ENCODE assay signal across 9 mouse cellular contexts in genomic region chr6:85477366-85477917, GRCm38 (mm10). TPM values are rescaled to one million over a fixed set of nuclear protein-coding genes. Genes with fewer than 3 reads are reported as not detected.
DNase-seq lines count a peak whose midpoint lies in the region; ATAC-seq and TF ChIP-seq lines count a peak whose summit lies in the region.
"Had no signal": no experiment of that assay in that cellular context is flagged by ENCODE, and none has a peak within 500 bp of the region (broad histone marks: within the 10 kb centered on the region; RNA-seq: fewer than 3 reads in every experiment).

No protein-coding gene starts in this region.

- H3K36me3 ChIP-seq in hindbrain, embryonic 10.5 days = no peaks in the 10 kb centered on the region
- peaks cover 57% of the 10 kb centered on the region for H3K36me3 ChIP-seq in hindbrain, embryonic 13.5 days
- H3K36me3 ChIP-seq in lung, postnatal 0 days (ENCODE audit: insufficient read depth, low read length) = no peaks in the 10 kb centered on the region
- no peaks in the 10 kb centered on the region for H3K36me3 ChIP-seq in stomach, postnatal 0 days (ENCODE audit: control insufficient read depth, insufficient read depth, low read length)
- H3K36me3 ChIP-seq: embryonic facial prominence, embryonic 13.5 days had no signal

- H3K27ac ChIP-seq in hindbrain, embryonic 10.5 days = no peak overlapping the region
- H3K27ac ChIP-seq in hindbrain, embryonic 13.5 days = no peak overlapping the region
- H3K27ac ChIP-seq in lung, postnatal 0 days (ENCODE audit: low read length) = no peak overlapping the region
- H3K27ac ChIP-seq in stomach, postnatal 0 days (replicated peaks) = no peak overlapping the region
- H3K27ac ChIP-seq: embryonic facial prominence, embryonic 13.5 days had no signal

- intact Hi-C loops in left cerebral cortex, postnatal 36 days (cut with DNase I) = loop anchor here (10.0 kb wide), 1 partner anchor 427 kb away; the partner anchor contains the start of gene Nat8f4

- TF ChIP-seq CTCF in lung, postnatal 0 days (IDR thresholded peaks at IDR 0.05) = peak; percentile 64
- peak; percentile 68 for TF ChIP-seq CTCF in stomach, postnatal 0 days (IDR thresholded peaks at IDR 0.05; ENCODE audit: low read depth)

- H3K4me1 ChIP-seq in hindbrain, embryonic 10.5 days (replicated peaks) = 0 out of 2 replicates have a peak, but pooled peaks cover 3% of the 10 kb centered on the region
- 0 out of 2 replicates have a peak, but pooled peaks cover 4% of the 10 kb centered on the region for H3K4me1 ChIP-seq in hindbrain, embryonic 13.5 days (replicated peaks)
- no peaks in the 10 kb centered on the region for H3K4me1 ChIP-seq in lung, postnatal 0 days (ENCODE audit: insufficient read depth, low read depth, low read length)
- no peaks in the 10 kb centered on the region for H3K4me1 ChIP-seq in stomach, postnatal 0 days (replicated peaks; ENCODE audit: control insufficient read depth, insufficient read depth)

- H3K27me3 ChIP-seq in hindbrain, embryonic 10.5 days (ENCODE audit: insufficient read depth, poor library complexity, severe bottlenecking) = peaks cover 54% of the 10 kb centered on the region
- H3K27me3 ChIP-seq in hindbrain, embryonic 13.5 days = peaks cover 38% of the 10 kb centered on the region
- H3K27me3 ChIP-seq in lung, postnatal 0 days (replicated peaks; ENCODE audit: insufficient read depth, low read length) = no peaks in the 10 kb centered on the region
- H3K27me3 ChIP-seq in stomach, postnatal 0 days (ENCODE audit: control insufficient read depth, insufficient read depth, low read length) = no peaks in the 10 kb centered on the region

- no peak for ATAC-seq in hindbrain, embryonic 13.5 days (ENCODE audit: low FRiP score)
- ATAC-seq in lung, postnatal 0 days = no peak
- ATAC-seq in stomach, postnatal 0 days (ENCODE audit: low FRiP score, low TSS enrichment) = peak; percentile 33

- H3K4me2 ChIP-seq in hindbrain, embryonic 13.5 days = no peak overlapping the region
- H3K4me2 ChIP-seq in lung, postnatal 0 days (replicated peaks; ENCODE audit: low read depth, low read length) = no peak overlapping the region
- no peak overlapping the region for H3K4me2 ChIP-seq in stomach, postnatal 0 days (replicated peaks; ENCODE audit: low read depth)
- H3K4me2 ChIP-seq: embryonic facial prominence, embryonic 13.5 days had no signal

- H3K9me3 ChIP-seq in hindbrain, embryonic 10.5 days = no peaks in the 10 kb centered on the region
- H3K9me3 ChIP-seq in hindbrain, embryonic 13.5 days = no peaks in the 10 kb centered on the region
- H3K9me3 ChIP-seq in lung, postnatal 0 days (ENCODE audit: low read length) = no peaks in the 10 kb centered on the region
- H3K9me3 ChIP-seq in stomach, postnatal 0 days (ENCODE audit: control insufficient read depth, low read length) = no peaks in the 10 kb centered on the region
- H3K9me3 ChIP-seq: embryonic facial prominence, embryonic 13.5 days had no signal

- DNase-seq in hindbrain, embryonic 10.5 days (ENCODE audit: low spot score) = peak; percentile 41
- DNase-seq in ES-CJ7 (ENCODE audit: low read depth, low spot score) = peak; percentile 83
- DNase-seq in embryo, embryonic 11 days = peak; percentile 51
- peak; percentile 14 for DNase-seq in lung, postnatal 0 days (ENCODE audit: low spot score)
- no peak for DNase-seq in stomach, postnatal 0 days (ENCODE audit: low spot score)
- DNase-seq in left cerebral cortex, adult 11 months (ENCODE audit: low spot score) = no peak
- DNase-seq in left cerebral cortex, postnatal 36 days (ENCODE audit: low spot score in 2 of 2) = no peak

- no peak for TF ChIP-seq EP300 in lung, postnatal 0 days (IDR thresholded peaks at IDR 0.05)
- no peak for TF ChIP-seq EP300 in stomach, postnatal 0 days (optimal IDR thresholded peaks at IDR 0.05)

- no peak overlapping the region for H3K4me3 ChIP-seq in hindbrain, embryonic 10.5 days
- no peak overlapping the region for H3K4me3 ChIP-seq in hindbrain, embryonic 13.5 days
- H3K4me3 ChIP-seq in lung, postnatal 0 days (ENCODE audit: low read depth, low read length) = no peak overlapping the region
- no peak overlapping the region for H3K4me3 ChIP-seq in stomach, postnatal 0 days (ENCODE audit: low read depth, low read length)
- H3K4me3 ChIP-seq: embryonic facial prominence, embryonic 13.5 days had no signal

- WGBS in hindbrain, embryonic 10.5 days = 39% methylated on average over 10 of the region's 10 CpGs
- WGBS in hindbrain, embryonic 13.5 days = 39% methylated on average over 10 of the region's 10 CpGs
- 19% methylated on average over 10 of the region's 10 CpGs for WGBS in lung, postnatal 0 days
- 36% methylated on average over 10 of the region's 10 CpGs for WGBS in stomach, postnatal 0 days

- no peak overlapping the region for H3K9ac ChIP-seq in hindbrain, embryonic 13.5 days
- H3K9ac ChIP-seq in lung, postnatal 0 days (replicated peaks; ENCODE audit: low read depth) = no peak overlapping the region
- H3K9ac ChIP-seq in stomach, postnatal 0 days (ENCODE audit: low read length) = no peak overlapping the region
- H3K9ac ChIP-seq: embryonic facial prominence, embryonic 13.5 days had no signal

RNA-seq across cellular contexts. Expression of gene Fbxo41, which starts 25.4 kb away (rescaled TPM):
- polyA plus RNA-seq in hindbrain, embryonic 10.5 days (2016; fragmentation: Nextera tagmentation; extraction: Ambion mirVana) = 0.60 and 0.97 TPM in 2 replicates
- 5.3 and 5.5 TPM in 2 replicates for polyA plus RNA-seq in hindbrain, embryonic 13.5 days (2015; fragmentation: Nextera tagmentation; extraction: Ambion mirVana)
- polyA plus RNA-seq in lung, postnatal 0 days (2015; fragmentation: Nextera tagmentation; extraction: Ambion mirVana) = 0.02 TPM in 1 of 2 replicates, not detected in the other
- polyA plus RNA-seq in stomach, postnatal 0 days (2015; fragmentation: Nextera tagmentation; extraction: Ambion mirVana) = 0.10 and 0.16 TPM in 2 replicates
- total RNA-seq in left cerebral cortex, postnatal 36 days (2021) = 100 to 1,000 TPM; 106 to 110 TPM

RNA-seq across cellular contexts. Expression of gene Pradc1, which starts 25.7 kb away (rescaled TPM):
- 37.5 and 40.7 TPM in 2 replicates for polyA plus RNA-seq in hindbrain, embryonic 10.5 days (2016; fragmentation: Nextera tagmentation; extraction: Ambion mirVana)
- 20.2 and 22.7 TPM in 2 replicates for polyA plus RNA-seq in hindbrain, embryonic 13.5 days (2015; fragmentation: Nextera tagmentation; extraction: Ambion mirVana)
- polyA plus RNA-seq in lung, postnatal 0 days (2015; fragmentation: Nextera tagmentation; extraction: Ambion mirVana) = 47.7 and 54.0 TPM in 2 replicates
- polyA plus RNA-seq in stomach, postnatal 0 days (2015; fragmentation: Nextera tagmentation; extraction: Ambion mirVana) = 35.3 and 35.5 TPM in 2 replicates
- total RNA-seq in left cerebral cortex, postnatal 36 days (2021) = 10 to 100 TPM; 24.6 to 31.4 TPM

RNA-seq across cellular contexts. Expression of gene Cct7, which starts 26.1 kb away (rescaled TPM):
- 641 and 745 TPM in 2 replicates for polyA plus RNA-seq in hindbrain, embryonic 10.5 days (2016; fragmentation: Nextera tagmentation; extraction: Ambion mirVana)
- polyA plus RNA-seq in hindbrain, embryonic 13.5 days (2015; fragmentation: Nextera tagmentation; extraction: Ambion mirVana) = 601 and 603 TPM in 2 replicates
- polyA plus RNA-seq in lung, postnatal 0 days (2015; fragmentation: Nextera tagmentation; extraction: Ambion mirVana) = 200 and 210 TPM in 2 replicates
- polyA plus RNA-seq in stomach, postnatal 0 days (2015; fragmentation: Nextera tagmentation; extraction: Ambion mirVana) = 214 and 219 TPM in 2 replicates
- 100 to 1,000 TPM; 203 to 224 TPM for total RNA-seq in left cerebral cortex, postnatal 36 days (2021)

RNA-seq across cellular contexts. Expression of gene Egr4, which starts 35.9 kb away (rescaled TPM):
- not detected in 2 replicates for polyA plus RNA-seq in hindbrain, embryonic 10.5 days (2016; fragmentation: Nextera tagmentation; extraction: Ambion mirVana)
- polyA plus RNA-seq in hindbrain, embryonic 13.5 days (2015; fragmentation: Nextera tagmentation; extraction: Ambion mirVana) = not detected in 2 replicates
- polyA plus RNA-seq in lung, postnatal 0 days (2015; fragmentation: Nextera tagmentation; extraction: Ambion mirVana) = not detected in 2 replicates
- not detected in 2 replicates for polyA plus RNA-seq in stomach, postnatal 0 days (2015; fragmentation: Nextera tagmentation; extraction: Ambion mirVana)
- total RNA-seq in left cerebral cortex, postnatal 36 days (2021) = 10 to 100 TPM; 37.5 to 60.8 TPM
- polyA plus RNA-seq: embryonic facial prominence, embryonic 13.5 days had no signal

RNA-seq across cellular contexts. Expression of gene Smyd5, which starts 45.7 kb away (rescaled TPM):
- 69.3 and 82.0 TPM in 2 replicates for polyA plus RNA-seq in hindbrain, embryonic 10.5 days (2016; fragmentation: Nextera tagmentation; extraction: Ambion mirVana)
- polyA plus RNA-seq in hindbrain, embryonic 13.5 days (2015; fragmentation: Nextera tagmentation; extraction: Ambion mirVana) = 58.4 and 59.0 TPM in 2 replicates
- polyA plus RNA-seq in lung, postnatal 0 days (2015; fragmentation: Nextera tagmentation; extraction: Ambion mirVana) = 13.3 and 14.8 TPM in 2 replicates
- polyA plus RNA-seq in stomach, postnatal 0 days (2015; fragmentation: Nextera tagmentation; extraction: Ambion mirVana) = 14.1 and 14.7 TPM in 2 replicates
- 10 to 100 TPM; 40.1 to 43.8 TPM for total RNA-seq in left cerebral cortex, postnatal 36 days (2021)

Comparison
In these comparisons a context has a peak if more than half of its experiments do, and no peak if none do; other contexts are left out.
1. DNase-seq: peak in hindbrain, embryonic 10.5 days (single experiment), ES-CJ7 (single experiment), embryo, embryonic 11 days (single experiment) and lung, postnatal 0 days (single experiment); none in stomach, postnatal 0 days (single experiment), left cerebral cortex, adult 11 months (single experiment) and left cerebral cortex, postnatal 36 days (0 of 2).